Mouse (Mus musculus): ENCODE data around the gene Arhgap9.

DNA sequence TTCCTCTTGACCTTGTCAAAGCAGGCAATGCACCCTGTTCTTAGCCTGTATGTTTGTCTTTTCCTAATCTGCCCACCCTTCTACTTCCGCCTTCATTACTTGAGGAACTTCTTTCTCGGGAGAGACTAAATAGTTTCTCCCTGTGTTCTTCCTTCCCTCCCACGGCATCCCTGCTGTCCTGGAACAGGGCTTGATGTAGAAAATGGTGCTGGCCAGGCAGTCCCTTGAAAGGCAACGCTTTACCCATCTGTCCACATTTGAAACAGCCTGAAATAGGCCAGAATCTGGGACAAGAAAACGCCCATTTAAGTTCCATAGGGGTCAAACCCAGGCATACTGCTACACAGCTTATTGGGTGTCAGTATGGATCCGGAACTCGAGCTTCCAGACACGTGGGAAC, 28.0 kb downstream of the Arhgap9 start:
- no peak for TF ChIP-seq CTCF (IDR thresholded peaks at IDR 0.05; ENCODE audit: low read depth)
- no peak for TF ChIP-seq EP300 (IDR thresholded peaks at IDR 0.05; ENCODE audit: low read depth)
